ENCODE assay signal across 17 mouse cellular contexts in genomic region chr6:87143594-87143993, GRCm38 (mm10). TPM values are rescaled to one million over a fixed set of nuclear protein-coding genes. Genes with fewer than 3 reads are reported as not detected.
DNase-seq lines count a peak whose midpoint lies in the region; ATAC-seq and TF ChIP-seq lines count a peak whose summit lies in the region.
"Had no signal": no experiment of that assay in that cellular context is flagged by ENCODE, and none has a peak within 500 bp of the region (broad histone marks: within the 10 kb centered on the region; RNA-seq: fewer than 3 reads in every experiment).

No protein-coding gene starts in this region.

- no peak for TF ChIP-seq EP300 in heart, postnatal 0 days (IDR thresholded peaks at IDR 0.05; ENCODE audit: low read depth)

- no peak for DNase-seq in heart, postnatal 0 days (ENCODE audit: low spot score)
- no peak for DNase-seq in heart, adult 8-10 months (ENCODE audit: low spot score)
- peak; percentile 3 for DNase-seq in liver, adult 2 months (ENCODE audit: extremely low read depth, low read depth, low spot score)
- no peak for DNase-seq in liver
- peak; percentile 50 for DNase-seq in adrenal gland, postnatal 14 days
- DNase-seq in lung, postnatal 10 days, result peak; percentile 51
- no peak for DNase-seq in urinary bladder, adult 18-20 months (ENCODE audit: low spot score in 2 of 2)
- DNase-seq: kidney, postnatal 25 days; left cerebral cortex, postnatal 4 days; thymus, postnatal 4 days had no signal

- ATAC-seq in heart, postnatal 0 days (ENCODE audit: insufficient read depth, low read depth), result no peak
- ATAC-seq in erythroid progenitor cell, adult 5-6 weeks (replicated peaks; ENCODE audit: low FRiP score, poor library complexity, severe bottlenecking), result no peak
- ATAC-seq: activated CD4-positive, CD25-positive, alpha-beta regulatory T cell, adult 4 months; midbrain, embryonic 13.5 days had no signal

- no peak overlapping the region for H3K4me3 ChIP-seq in heart, postnatal 0 days (ENCODE audit: low read depth, low read length)
- no peak overlapping the region for H3K4me3 ChIP-seq in liver, adult 2 months (ENCODE audit: insufficient read depth, low read depth, low read length)
- H3K4me3 ChIP-seq: midbrain, embryonic 13.5 days; neural tube, embryonic 12.5 days had no signal

- H3K9me3 ChIP-seq in heart, postnatal 0 days (replicated peaks; ENCODE audit: control insufficient read depth, low read length), result no peaks in the 10 kb centered on the region
- H3K9me3 ChIP-seq: midbrain, embryonic 13.5 days; neural tube, embryonic 12.5 days had no signal

- 57% methylated on average over 13 of the region's 13 CpGs for WGBS in heart, postnatal 0 days
- whole genome bisulfite sequencing in liver, adult 2 months, result 80% methylated on average over 13 of the region's 13 CpGs

- H3K79me2 ChIP-seq in liver, adult 2 months (ENCODE audit: control insufficient read depth, insufficient read depth, low read length), result no peaks in the 10 kb centered on the region

- no peak overlapping the region for H3K4me2 ChIP-seq in heart, postnatal 0 days (ENCODE audit: low read depth, low read length)
- H3K4me2 ChIP-seq: midbrain, embryonic 13.5 days; neural tube, embryonic 12.5 days had no signal

- no peak for TF ChIP-seq POLR2A in liver, adult 2 months (IDR thresholded peaks at IDR 0.05; ENCODE audit: extremely low read depth, insufficient read depth, low read length)

- peak overlapping the region; percentile 25; the same call in 1 of the 2 replicates for H3K27ac ChIP-seq in heart, postnatal 0 days (ENCODE audit: low read depth)
- H3K27ac ChIP-seq in liver, adult 2 months (replicated peaks; ENCODE audit: insufficient read depth, low read depth, low read length), result no peak overlapping the region
- H3K27ac ChIP-seq: midbrain, embryonic 13.5 days; neural tube, embryonic 12.5 days had no signal

- TF ChIP-seq CTCF in heart, postnatal 0 days (IDR thresholded peaks at IDR 0.05; ENCODE audit: low read depth), result no peak
- TF ChIP-seq CTCF in liver, adult 2 months (IDR thresholded peaks at IDR 0.05; ENCODE audit: low read depth, low read length), result no peak

- no peaks in the 10 kb centered on the region for H3K36me3 ChIP-seq in heart, postnatal 0 days (replicated peaks; ENCODE audit: control insufficient read depth, insufficient read depth, low read length)
- H3K36me3 ChIP-seq in liver, adult 2 months (ENCODE audit: control insufficient read depth, insufficient read depth, low read length), result no peaks in the 10 kb centered on the region
- H3K36me3 ChIP-seq: midbrain, embryonic 13.5 days; neural tube, embryonic 12.5 days had no signal

- no peaks in the 10 kb centered on the region for H3K4me1 ChIP-seq in heart, postnatal 0 days (ENCODE audit: control insufficient read depth, insufficient read depth)
- no peaks in the 10 kb centered on the region for H3K4me1 ChIP-seq in liver, adult 2 months (ENCODE audit: control insufficient read depth, insufficient read depth, low read length)
- H3K4me1 ChIP-seq: neural tube, embryonic 12.5 days had no signal

- H3K9ac ChIP-seq in heart, postnatal 0 days (replicated peaks; ENCODE audit: low read depth, low read length), result no peak overlapping the region
- H3K9ac ChIP-seq in liver, adult 2 months (ENCODE audit: low read depth, low read length), result no peak overlapping the region
- H3K9ac ChIP-seq: midbrain, embryonic 13.5 days; neural tube, embryonic 12.5 days had no signal

- H3K27me3 ChIP-seq in heart, postnatal 0 days (ENCODE audit: control insufficient read depth, insufficient read depth, low read length), result no peaks in the 10 kb centered on the region
- no peaks in the 10 kb centered on the region for H3K27me3 ChIP-seq in liver, adult 2 months (ENCODE audit: control insufficient read depth, insufficient read depth, low read length)
- H3K27me3 ChIP-seq: midbrain, embryonic 13.5 days; neural tube, embryonic 12.5 days had no signal

RNA-seq across cellular contexts. Expression of gene D6Ertd527e, which starts 39.0 kb away (rescaled TPM):
- not detected in 2 replicates for total RNA-seq in heart, postnatal 0 days (2014; rRNA removed; ENCODE audit: low replicate concordance)
- polyA plus RNA-seq in heart, postnatal 0 days (2015; fragmentation: Nextera tagmentation; extraction: Ambion mirVana), result 0.08 TPM in 1 of 2 replicates, not detected in the other
- total RNA-seq in heart, adult 8-10 months (2022), result under 1 TPM in 1 of 4 experiments, not detected in 3; 0.44 TPM
- not detected in 2 replicates for total RNA-seq in liver, adult 2 months (2014; rRNA removed)
- not detected in 2 replicates for polyA plus RNA-seq in liver, adult 2 months (2012; rRNA removed)
- not detected in 2 replicates for total RNA-seq in adrenal gland, postnatal 14 days (2021)
- total RNA-seq in erythroid progenitor cell, adult 5-6 weeks (2015; ENCODE audit: low replicate concordance), result not detected in 2 replicates
- total RNA-seq in erythroid progenitor cell, adult 5-6 weeks (2017; ENCODE audit: low replicate concordance), result not detected in 2 replicates
- total RNA-seq: layer of hippocampus, postnatal 14 days had no signal
- polyA plus RNA-seq: hindbrain, embryonic 11.5 days; liver, embryonic 16.5 days had no signal

Comparison
In these comparisons a context has a peak if more than half of its experiments do, and no peak if none do; other contexts are left out.
1. DNase-seq: peak in liver, adult 2 months (single experiment), adrenal gland, postnatal 14 days (single experiment) and lung, postnatal 10 days (single experiment); none in heart, postnatal 0 days (single experiment), heart, adult 8-10 months (single experiment), liver (single experiment) and urinary bladder, adult 18-20 months (0 of 2).